Mouse (Mus musculus) heart, embryonic 12.5 days (tissue): ENCODE results near the gene Grm3. TPM values are rescaled to one million over a fixed set of nuclear protein-coding genes. Genes with fewer than 3 reads are reported as not detected.

Experiments used
- ATAC-seq: fragments of 200-750 bp; cut with Nextera tagmentation; 2 replicates; pipeline ENCODE4 v1.8.0; 2017; ENCODE audit warnings: moderate TSS enrichment, moderate library complexity; ENCODE audit not compliant: insufficient number of reproducible peaks, low FRiP score
- H3K27ac ChIP-seq: fragments of 300-500 bp; sonication (generic); 2 replicates; pipeline ENCODE4 v1.5.1; 2016; ENCODE audit warnings: mild to moderate bottlenecking, moderate library complexity; ENCODE audit not compliant: poor library complexity, severe bottlenecking
- H3K27me3 ChIP-seq: fragments of 300-500 bp; sonication (generic); replicated peaks from 2 replicates; pipeline ENCODE4 v1.6.1; 2016; ENCODE audit warnings: mild to moderate bottlenecking, moderate library complexity
- H3K36me3 ChIP-seq: fragments of 300-500 bp; sonication (generic); 2 replicates; pipeline ENCODE4 v1.6.1; 2016; ENCODE audit warnings: mild to moderate bottlenecking, moderate library complexity
- H3K4me1 ChIP-seq: fragments of 300-500 bp; sonication (generic); replicated peaks from 2 replicates; pipeline ENCODE4 v1.6.1; 2016; ENCODE audit warnings: mild to moderate bottlenecking
- H3K4me2 ChIP-seq: fragments of 300-500 bp; sonication (generic); 2 replicates; pipeline ENCODE4 v1.6.1; 2016; ENCODE audit warnings: mild to moderate bottlenecking, moderate library complexity
- H3K4me3 ChIP-seq: fragments of 300-500 bp; sonication (generic); 2 replicates; pipeline ENCODE4 v1.5.1; 2016; ENCODE audit warnings: mild to moderate bottlenecking
- H3K9ac ChIP-seq: fragments of 300-500 bp; sonication (generic); 2 replicates; pipeline ENCODE4 v1.6.1; 2016; ENCODE audit warnings: mild to moderate bottlenecking, moderate library complexity
- H3K9me3 ChIP-seq: fragments of 300-500 bp; sonication (generic); replicated peaks from 2 replicates; pipeline ENCODE4 v1.6.1; 2016; ENCODE audit warnings: mild to moderate bottlenecking, moderate library complexity
- WGBS: fragments of 180-500 bp; shearing (Covaris S2); methylation state at CpG from one replicate; pipeline ENCODE4 v1.1.7; 2016; 5-methylcytosine and 5-hydroxymethylcytosine counted together
- polyA plus RNA-seq: library from polyadenylated mRNA; unstranded; fragments of >200 nt; fragmentation: Nextera tagmentation; extraction: Ambion mirVana; gene quantifications from 2 replicates; pipeline ENCODE4 v1.2.1, GENCODE M21; 2016

Gene Grm3
- 0.18 and 0.33 TPM in 2 replicates for polyA plus RNA-seq

- peak; percentile 39; the same call in 1 of the 2 replicates for ATAC-seq
- WGBS: under 1% methylated on average over 25 of the region's 25 CpGs
- H3K27ac ChIP-seq: no peak within 1 kb of the TSS
Observed at GRCm38 (mm10) chr5:9724956-9725600, at the start of gene Grm3. TSS of gene Grm3 (minus strand) at chr5:9725170.

GRCm38 (mm10) chr5:9755751-9756150 is 30.8 kb upstream of the Grm3 start:
- Histone ChIP-seq H3K36me3 (no peaks in the 10 kb centered on the region), H3K9ac (no peak overlapping the region), H3K4me1 (no peaks in the 10 kb centered on the region), H3K4me3 (no peak overlapping the region), H3K9me3 (no peaks in the 10 kb centered on the region), H3K27ac (no peak overlapping the region), H3K4me2 (no peak overlapping the region), H3K27me3 (no peaks in the 10 kb centered on the region)
- WGBS: 68% methylated on average over 2 of the region's 2 CpGs
- no peak for ATAC-seq

More at GRCm38 (mm10) chr5:9724956-9725600, at the start of gene Grm3:
- Histone ChIP-seq H3K9me3 (no peaks in the 10 kb centered on the region), H3K36me3 (no peaks in the 10 kb centered on the region), H3K27me3 (peaks cover 18% of the 10 kb centered on the region), H3K4me1 (peaks cover 14% of the 10 kb centered on the region), H3K4me2 (peak within 1 kb of the TSS; percentile 93), H3K9ac (peak within 1 kb of the TSS; percentile 58), H3K4me3 (peak within 1 kb of the TSS; percentile 46)

- Histone ChIP-seq H3K4me3 (no peak overlapping the region), H3K9me3 (no peaks in the 10 kb centered on the region), H3K9ac (no peak overlapping the region), H3K4me2 (no peak overlapping the region), H3K4me1 (no peaks in the 10 kb centered on the region), H3K36me3 (no peaks in the 10 kb centered on the region), H3K27me3 (no peaks in the 10 kb centered on the region), H3K27ac (no peak overlapping the region)
- no peak for ATAC-seq
- WGBS: 81% methylated on average over 5 of the region's 5 CpGs
Observed at GRCm38 (mm10) chr5:9748184-9748583, 23.2 kb upstream of the Grm3 start.

GRCm38 (mm10) chr5:9744120-9744519 is 19.1 kb upstream of the Grm3 start:
- no peaks in the 10 kb centered on the region for H3K9me3 ChIP-seq
- H3K27me3 ChIP-seq: no peaks in the 10 kb centered on the region
- WGBS: 76% methylated on average over 5 of the region's 5 CpGs
- H3K4me3 ChIP-seq: no peak overlapping the region
- H3K36me3 ChIP-seq: no peaks in the 10 kb centered on the region
- no peaks in the 10 kb centered on the region for H3K4me1 ChIP-seq
- no peak overlapping the region for H3K4me2 ChIP-seq
- no peak for ATAC-seq
- no peak overlapping the region for H3K9ac ChIP-seq
- no peak overlapping the region for H3K27ac ChIP-seq

- peak; percentile 75 for ATAC-seq
- Histone ChIP-seq H3K4me2 (peak overlapping the region; percentile 93), H3K27ac (no peak overlapping the region), H3K9me3 (no peaks in the 10 kb centered on the region), H3K4me1 (peaks cover 14% of the 10 kb centered on the region), H3K4me3 (peak overlapping the region; percentile 46), H3K9ac (0 out of 2 replicates have a peak overlapping the region, but pooled peaks have one; percentile 58), H3K36me3 (no peaks in the 10 kb centered on the region), H3K27me3 (peaks cover 18% of the 10 kb centered on the region)
- WGBS: 0% methylated on average over 22 of the region's 22 CpGs
Observed at GRCm38 (mm10) chr5:9725601-9726268, 765 bp upstream of the Grm3 start.

- peak overlapping the region; percentile 93 for H3K4me2 ChIP-seq
- H3K4me3 ChIP-seq: peak overlapping the region; percentile 46
- H3K9ac ChIP-seq: peak overlapping the region; percentile 44
- H3K36me3 ChIP-seq: no peaks in the 10 kb centered on the region
- ATAC-seq: no peak
- H3K4me1 ChIP-seq: peaks cover 14% of the 10 kb centered on the region
- H3K27ac ChIP-seq: no peak overlapping the region
- H3K9me3 ChIP-seq: no peaks in the 10 kb centered on the region
- peaks cover 18% of the 10 kb centered on the region for H3K27me3 ChIP-seq
- WGBS: 2% methylated on average over 13 of the region's 13 CpGs
Observed at GRCm38 (mm10) chr5:9724287-9724955, 549 bp downstream of the Grm3 start.

GRCm38 (mm10) chr5:9721136-9721535 is 3.8 kb downstream of the Grm3 start:
- Histone ChIP-seq H3K4me3 (no peak overlapping the region), H3K4me1 (peaks cover 14% of the 10 kb centered on the region), H3K27me3 (peaks cover 18% of the 10 kb centered on the region), H3K36me3 (no peaks in the 10 kb centered on the region), H3K4me2 (no peak overlapping the region), H3K27ac (no peak overlapping the region), H3K9me3 (no peaks in the 10 kb centered on the region), H3K9ac (no peak overlapping the region)
- ATAC-seq: no peak

GRCm38 (mm10) chr5:9716295-9716694 is 8.7 kb downstream of the Grm3 start:
- no peak for ATAC-seq
- no peaks in the 10 kb centered on the region for H3K27me3 ChIP-seq
- no peak overlapping the region for H3K9ac ChIP-seq
- no peak overlapping the region for H3K4me3 ChIP-seq
- H3K9me3 ChIP-seq: no peaks in the 10 kb centered on the region
- no peak overlapping the region for H3K27ac ChIP-seq
- H3K36me3 ChIP-seq: no peaks in the 10 kb centered on the region
- H3K4me2 ChIP-seq: no peak overlapping the region
- no peaks in the 10 kb centered on the region for H3K4me1 ChIP-seq
- WGBS: 72% methylated on average over 5 of the region's 5 CpGs

- 83% methylated on average over 1 of the region's 1 CpGs for WGBS
- no peaks in the 10 kb centered on the region for H3K27me3 ChIP-seq
- H3K36me3 ChIP-seq: no peaks in the 10 kb centered on the region
- no peak for ATAC-seq
- H3K27ac ChIP-seq: no peak overlapping the region
- no peak overlapping the region for H3K9ac ChIP-seq
- no peak overlapping the region for H3K4me3 ChIP-seq
- H3K4me1 ChIP-seq: no peaks in the 10 kb centered on the region
- no peaks in the 10 kb centered on the region for H3K9me3 ChIP-seq
- H3K4me2 ChIP-seq: no peak overlapping the region
Observed at GRCm38 (mm10) chr5:9707096-9707495, 17.9 kb downstream of the Grm3 start.

- Histone ChIP-seq H3K4me1 (no peaks in the 10 kb centered on the region), H3K27me3 (no peaks in the 10 kb centered on the region), H3K9ac (no peak overlapping the region), H3K4me2 (no peak overlapping the region), H3K36me3 (no peaks in the 10 kb centered on the region), H3K9me3 (no peaks in the 10 kb centered on the region), H3K27ac (no peak overlapping the region), H3K4me3 (no peak overlapping the region)
- WGBS: 47% methylated on average over 3 of the region's 3 CpGs
- no peak for ATAC-seq
Observed at GRCm38 (mm10) chr5:9703385-9704009, 21.5 kb downstream of the Grm3 start.
